In genomic region chr15:102346444-102346843, GRCm38 (mm10) we compare ENCODE assay signal across 19 mouse cellular contexts. TPM values are rescaled to one million over a fixed set of nuclear protein-coding genes. Genes with fewer than 3 reads are reported as not detected.
"Had no signal": no experiment of that assay in that cellular context is flagged by ENCODE, and none has a peak within 500 bp of the region (broad histone marks: within the 10 kb centered on the region; RNA-seq: fewer than 3 reads in every experiment).

No protein-coding gene starts in this region.

- ATAC-seq: liver, embryonic 12.5 days had no signal

- H3K9ac ChIP-seq: kidney, embryonic 15.5 days; limb, embryonic 15.5 days; liver, embryonic 12.5 days; lung, embryonic 15.5 days; neural tube, embryonic 15.5 days had no signal

- H3K27ac ChIP-seq: kidney, embryonic 15.5 days; limb, embryonic 15.5 days; liver, embryonic 12.5 days; lung, embryonic 15.5 days; midbrain, embryonic 10.5 days; neural tube, embryonic 15.5 days had no signal

- H3K27me3 ChIP-seq: kidney, embryonic 15.5 days; limb, embryonic 15.5 days; liver, embryonic 12.5 days; lung, embryonic 15.5 days; neural tube, embryonic 15.5 days had no signal

- DNase-seq: kidney, adult 2 months; kidney, postnatal 14 days; layer of hippocampus, adult 9-11 months; layer of hippocampus, postnatal 36 days; midbrain, embryonic 14.5 days; right cerebral cortex, adult 18-20 months; right cerebral cortex, postnatal 25 days; thymus, adult 18-20 months; thymus, postnatal 36 days had no signal

- H3K9me3 ChIP-seq: kidney, embryonic 15.5 days; limb, embryonic 15.5 days; liver, embryonic 12.5 days; lung, embryonic 15.5 days; midbrain, embryonic 10.5 days; neural tube, embryonic 15.5 days had no signal

- H3K4me2 ChIP-seq: kidney, embryonic 15.5 days; limb, embryonic 15.5 days; liver, embryonic 12.5 days; lung, embryonic 15.5 days; neural tube, embryonic 15.5 days had no signal

- H3K4me3 ChIP-seq: kidney, embryonic 15.5 days; limb, embryonic 15.5 days; liver, embryonic 12.5 days; lung, embryonic 15.5 days; midbrain, embryonic 10.5 days; myocyte; neural tube, embryonic 15.5 days had no signal

RNA-seq across cellular contexts. Expression of gene Sp7, which starts 20.5 kb away (rescaled TPM):
- total RNA-seq: megakaryocyte, adult 5-6 weeks had no signal
- polyA plus RNA-seq: large intestine, adult 2 months; small intestine, adult 2 months had no signal
